Mouse (Mus musculus) frontal cortex, postnatal 14 days (tissue): ENCODE measurements at regions not wholly inside any gene's neighbourhood (a gene's known extent, or its start where the extent isn't known, plus 50 kb on each side); places are given as distances from the start of the nearest gene placed in this dataset.

Experiments used
- DNase-seq, 2 experiments: peaks; one replicate each; pipeline ENCODE4 v3.0.0; 2022; ENCODE audit warnings: low spot score in 2 of 2

DNA sequence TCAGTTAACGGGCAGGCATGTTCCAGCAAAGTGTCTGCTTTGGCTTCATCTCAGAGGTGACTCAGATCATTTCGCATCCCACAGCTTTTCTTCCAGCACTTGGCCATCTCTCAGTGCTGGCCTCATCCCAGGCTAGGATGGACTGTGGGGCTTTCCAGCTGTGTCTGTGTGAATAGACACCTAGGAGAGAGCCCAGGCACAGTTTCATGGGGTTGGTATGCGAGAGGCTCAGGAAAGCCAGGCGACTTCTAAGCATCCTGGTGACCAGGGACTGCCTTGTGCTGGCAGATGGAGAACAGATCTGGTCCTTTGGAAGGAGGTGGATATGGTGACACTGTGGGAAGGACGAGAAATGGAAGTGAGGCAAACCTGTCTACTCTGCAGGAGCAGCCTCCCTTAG lies 182.9 kb downstream of the Cd83 start:
- no peak for DNase-seq

DNA sequence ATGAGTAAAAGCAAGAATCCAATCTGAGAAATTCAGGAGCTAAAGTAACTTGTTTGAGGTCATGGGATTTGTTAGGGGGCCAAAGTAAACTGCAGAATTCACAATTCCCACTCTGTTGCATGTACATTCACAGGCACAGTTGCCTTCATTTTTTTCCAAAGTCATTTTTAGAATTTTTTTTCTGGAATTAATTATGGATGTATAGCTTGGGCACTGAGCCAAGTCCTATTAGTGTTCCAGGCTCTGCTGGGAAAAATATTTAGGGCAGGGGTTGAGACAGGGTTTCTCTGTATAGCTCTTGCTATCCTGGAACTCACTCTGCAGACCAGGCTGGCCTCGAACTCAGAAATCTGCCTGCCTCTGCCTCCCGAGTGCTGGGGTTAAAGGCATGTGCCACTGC lies 188.3 kb downstream of the Cd83 start:
- no peak for DNase-seq

GRCm38 (mm10) chr13:43975281-43975680 lies 190.7 kb downstream of the Cd83 start:
- DNase-seq, result no peak

DNA sequence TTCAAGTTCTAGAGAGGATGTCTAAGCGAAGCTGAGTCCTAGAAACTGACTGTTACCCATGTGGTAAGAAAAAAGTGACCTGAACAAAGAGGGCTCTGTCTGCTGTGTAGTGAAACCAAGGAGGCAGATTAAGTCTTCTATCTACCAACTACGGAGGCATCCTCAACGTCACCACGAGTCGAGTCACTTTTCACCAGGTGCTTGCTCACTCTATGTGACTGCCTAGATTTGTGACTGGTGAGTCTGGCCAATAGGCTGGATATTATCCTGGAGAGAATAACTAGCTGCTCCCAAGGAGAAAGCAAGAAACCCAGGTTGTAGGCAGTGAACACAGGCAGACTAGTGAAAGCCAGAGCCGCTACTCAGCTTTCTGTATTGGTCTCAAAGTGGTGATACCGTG lies 191.2 kb downstream of the Cd83 start:
- DNase-seq, result no peak

GRCm38 (mm10) chr13:43976676-43977075 lies 192.1 kb downstream of the Cd83 start:
- no peak for DNase-seq

DNA sequence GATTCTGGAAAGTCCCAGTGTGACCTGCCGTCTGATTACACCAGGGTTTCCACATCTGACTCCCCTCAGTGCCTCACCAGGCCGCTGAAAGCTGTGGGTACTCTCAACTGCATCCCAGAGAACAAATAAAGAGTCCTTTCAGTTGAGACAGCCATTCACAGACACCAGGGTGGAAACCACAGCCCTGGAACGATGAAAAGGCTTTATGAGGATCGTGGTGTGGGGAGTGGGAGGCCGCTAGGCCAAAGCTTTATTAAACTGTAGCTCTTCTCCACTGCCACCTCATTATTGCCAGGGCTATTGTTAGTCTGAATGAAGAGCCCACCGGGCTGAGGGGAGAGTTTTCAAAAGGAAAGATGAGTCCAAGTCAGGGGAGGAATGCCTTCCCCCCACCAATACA lies 202.8 kb downstream of the Cd83 start:
- no peak for DNase-seq

GRCm38 (mm10) chr13:43988421-43988820 lies 203.8 kb downstream of the Cd83 start:
- DNase-seq, result no peak

GRCm38 (mm10) chr13:43990281-43991101 lies 205.9 kb downstream of the Cd83 start:
- DNase-seq, result peak; percentile 37 to 39

DNA sequence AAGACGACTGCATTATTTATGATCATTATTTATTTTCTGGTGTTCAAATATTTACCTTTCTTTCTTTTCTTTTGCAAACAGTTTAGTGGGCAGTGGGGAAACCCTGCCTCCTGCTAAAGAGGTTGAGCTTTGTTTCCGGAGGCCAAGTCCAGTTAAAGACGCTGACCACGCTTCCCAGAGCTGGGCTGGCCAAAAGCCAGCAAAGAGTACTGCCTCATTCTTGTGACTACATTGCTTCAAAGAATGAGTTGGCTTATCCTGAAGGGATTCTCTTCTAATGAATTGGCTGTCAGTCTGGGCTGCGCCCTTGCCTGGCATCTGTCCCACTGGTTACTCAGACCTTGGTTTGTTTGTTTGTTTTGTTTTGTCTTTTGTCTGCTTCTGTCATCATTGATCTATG lies 207.2 kb downstream of the Cd83 start:
- DNase-seq, result peak in 1 of 2 experiments; percentile 27

GRCm38 (mm10) chr13:43992968-43993367 lies 208.4 kb downstream of the Cd83 start:
- DNase-seq, result no peak

- DNase-seq, result no peak
These were observed 209.8 kb downstream of the Cd83 start for GRCm38 (mm10) chr13:43994361-43994760.

DNA sequence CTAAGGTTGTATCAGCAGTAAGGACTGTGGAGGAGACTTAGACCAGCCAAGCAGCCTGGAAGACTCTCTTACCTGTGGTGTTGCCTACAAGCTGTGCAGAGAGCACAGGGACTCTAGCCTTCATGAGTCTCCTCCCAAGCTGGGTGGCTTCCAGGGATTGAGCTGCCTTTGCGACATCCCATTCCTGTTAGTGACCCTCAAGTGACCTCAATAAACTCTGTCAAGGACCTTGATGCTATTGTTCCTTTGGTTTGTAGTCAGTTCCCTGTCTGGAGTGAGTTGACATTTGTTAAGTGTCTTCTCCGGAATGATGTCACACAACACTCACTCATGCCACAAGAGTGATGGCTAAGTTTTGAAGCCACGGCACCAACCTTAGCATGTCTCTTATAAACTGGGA lies 211.0 kb downstream of the Cd83 start:
- no peak for DNase-seq

DNA sequence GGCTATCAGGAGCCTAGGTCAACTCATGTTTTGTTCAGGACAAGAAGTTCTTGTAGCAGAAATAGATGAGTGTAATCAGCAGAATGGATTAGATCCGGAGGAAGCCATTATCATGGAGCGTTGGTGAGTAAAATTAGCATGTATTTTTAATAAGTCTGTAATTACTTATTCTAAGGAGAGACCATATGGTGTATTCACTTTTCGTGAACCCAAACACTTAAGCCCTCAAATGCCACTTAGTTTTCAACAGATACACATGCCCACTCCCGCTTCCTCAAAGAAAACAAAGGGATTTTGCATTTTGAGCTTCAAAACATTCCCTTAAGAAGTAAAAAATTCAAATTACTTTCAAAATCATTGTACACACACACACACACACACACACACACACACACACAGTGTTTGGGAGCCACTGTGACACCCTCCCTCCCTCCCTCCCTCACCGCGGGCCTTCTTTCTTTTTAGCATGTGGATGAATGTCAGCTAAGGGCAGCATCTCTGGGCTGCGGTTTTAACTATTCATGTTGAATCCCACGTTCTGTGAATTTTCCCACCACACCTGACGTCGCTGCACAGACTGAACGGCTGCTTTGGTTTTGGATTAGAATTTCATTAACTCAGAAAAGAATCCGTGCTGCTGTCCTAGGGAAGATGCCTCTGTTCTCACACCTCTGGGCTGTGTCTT lies 217.4 kb downstream of the Cd83 start:
- no peak for DNase-seq

DNA sequence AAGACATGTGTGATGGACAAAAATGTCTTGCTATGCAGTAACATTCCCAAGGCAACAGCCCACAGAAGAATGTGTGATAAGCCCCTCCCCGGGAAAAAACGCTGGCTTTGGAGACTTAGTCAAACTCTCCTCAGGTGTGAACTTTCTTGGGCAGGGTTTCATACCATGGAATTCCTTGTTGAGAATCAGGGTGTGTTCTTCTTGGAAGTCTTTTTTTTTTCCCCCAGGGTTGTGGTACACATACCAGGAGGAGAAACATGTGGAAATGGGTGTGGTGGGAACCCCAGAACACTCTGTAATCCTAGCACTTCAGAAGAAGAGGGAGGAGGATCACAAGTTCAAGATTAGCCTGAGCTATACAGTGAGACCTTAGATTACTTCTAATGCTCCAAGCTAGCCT lies 228.3 kb downstream of the Cd83 start:
- DNase-seq, result no peak

DNA sequence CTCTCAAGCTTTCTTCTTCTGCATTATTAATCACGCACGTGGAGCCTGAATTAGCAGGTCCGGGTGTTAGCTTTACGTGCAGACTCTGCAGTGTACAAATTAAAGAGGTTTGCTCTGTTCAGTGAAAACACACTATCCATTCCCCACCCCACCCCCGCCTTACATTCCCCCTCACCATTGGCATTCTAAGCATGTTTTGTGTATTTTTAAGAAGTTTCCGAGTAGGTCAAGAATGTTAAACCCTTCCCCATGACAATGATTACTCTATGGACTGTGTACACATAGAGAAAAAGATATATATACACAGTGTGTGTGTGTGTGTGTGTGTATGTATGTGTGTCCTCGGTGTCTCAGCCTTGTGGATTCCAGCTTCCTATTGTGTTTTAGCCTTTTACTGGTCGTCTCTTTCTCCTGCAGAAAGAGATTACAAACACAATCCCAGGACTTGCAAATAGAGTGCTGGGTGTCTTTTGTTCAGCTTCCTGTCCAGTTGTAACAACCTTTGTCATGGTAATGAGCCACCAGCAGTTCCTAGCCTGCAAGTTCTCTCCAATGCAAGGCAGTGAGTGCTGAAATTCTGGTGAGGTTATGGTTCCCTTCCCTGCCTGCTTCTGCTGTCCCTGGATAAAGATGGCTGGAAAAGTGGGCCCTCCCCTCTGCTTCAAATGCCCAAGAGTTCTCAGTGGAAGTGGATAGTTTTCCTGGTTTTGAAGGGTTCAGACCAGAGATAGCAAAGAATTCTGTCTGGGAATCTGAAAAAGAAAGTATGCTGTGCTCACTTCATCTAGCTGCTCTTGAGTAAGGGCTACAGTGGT lies 234.1 kb downstream of the Cd83 start:
- no peak for DNase-seq

DNA sequence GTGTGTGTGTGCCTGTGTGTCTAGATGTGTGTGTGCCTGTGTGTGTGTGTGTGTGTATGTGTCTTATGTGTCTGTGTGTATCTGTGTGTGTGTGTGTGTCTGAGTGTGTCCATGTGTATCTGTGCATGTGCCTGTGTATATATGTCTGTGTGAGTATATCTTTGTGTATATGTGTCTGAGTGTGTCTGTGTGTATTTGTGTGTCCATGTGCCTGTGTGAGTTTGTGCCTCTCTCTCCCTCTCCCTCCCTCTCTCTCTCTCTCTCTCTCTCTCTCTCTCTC lies 234.7 kb downstream of the Cd83 start:
- no peak for DNase-seq

DNA sequence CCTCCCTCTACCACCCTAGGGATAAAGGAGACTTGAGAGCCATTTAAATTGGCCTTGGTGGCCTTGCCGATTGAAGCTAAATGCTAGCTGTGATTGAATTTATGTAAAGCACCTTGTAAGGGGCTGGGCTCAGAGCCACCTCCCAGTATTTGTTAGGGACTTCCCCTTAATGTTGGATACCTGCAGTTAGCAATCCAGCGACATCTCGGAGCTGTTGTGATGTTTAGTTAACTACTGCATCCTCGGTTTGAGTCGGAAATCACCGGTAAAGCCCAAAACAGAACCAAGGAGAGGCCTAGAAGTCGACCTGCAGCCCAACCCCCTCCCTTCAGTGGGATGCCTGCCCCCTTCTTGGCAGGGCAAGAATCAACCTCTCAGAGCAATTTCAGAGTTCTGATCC lies 236.3 kb downstream of the Cd83 start:
- no peak for DNase-seq

GRCm38 (mm10) chr13:44022106-44022505 lies 237.5 kb downstream of the Cd83 start:
- no peak for DNase-seq

DNA sequence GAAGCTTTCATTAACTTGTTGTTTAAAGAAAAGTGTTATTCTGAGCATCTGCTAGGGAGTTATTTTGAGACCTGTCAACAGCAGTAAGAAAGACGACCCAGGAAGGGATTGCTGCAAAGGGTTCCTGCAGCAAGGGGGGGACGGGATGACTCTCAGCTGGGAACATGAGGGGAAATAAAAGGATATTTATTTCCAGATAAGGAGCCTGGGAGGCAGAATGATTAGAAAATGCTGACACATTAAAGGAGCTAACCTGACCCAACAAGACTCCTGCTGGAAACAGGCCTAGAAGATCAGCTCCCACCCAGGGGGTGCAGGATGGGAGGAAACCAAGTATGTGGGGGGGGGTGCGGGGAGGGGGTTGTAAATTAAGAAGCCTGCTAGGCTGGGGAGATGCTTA lies 240.0 kb downstream of the Cd83 start:
- DNase-seq, result no peak

DNA sequence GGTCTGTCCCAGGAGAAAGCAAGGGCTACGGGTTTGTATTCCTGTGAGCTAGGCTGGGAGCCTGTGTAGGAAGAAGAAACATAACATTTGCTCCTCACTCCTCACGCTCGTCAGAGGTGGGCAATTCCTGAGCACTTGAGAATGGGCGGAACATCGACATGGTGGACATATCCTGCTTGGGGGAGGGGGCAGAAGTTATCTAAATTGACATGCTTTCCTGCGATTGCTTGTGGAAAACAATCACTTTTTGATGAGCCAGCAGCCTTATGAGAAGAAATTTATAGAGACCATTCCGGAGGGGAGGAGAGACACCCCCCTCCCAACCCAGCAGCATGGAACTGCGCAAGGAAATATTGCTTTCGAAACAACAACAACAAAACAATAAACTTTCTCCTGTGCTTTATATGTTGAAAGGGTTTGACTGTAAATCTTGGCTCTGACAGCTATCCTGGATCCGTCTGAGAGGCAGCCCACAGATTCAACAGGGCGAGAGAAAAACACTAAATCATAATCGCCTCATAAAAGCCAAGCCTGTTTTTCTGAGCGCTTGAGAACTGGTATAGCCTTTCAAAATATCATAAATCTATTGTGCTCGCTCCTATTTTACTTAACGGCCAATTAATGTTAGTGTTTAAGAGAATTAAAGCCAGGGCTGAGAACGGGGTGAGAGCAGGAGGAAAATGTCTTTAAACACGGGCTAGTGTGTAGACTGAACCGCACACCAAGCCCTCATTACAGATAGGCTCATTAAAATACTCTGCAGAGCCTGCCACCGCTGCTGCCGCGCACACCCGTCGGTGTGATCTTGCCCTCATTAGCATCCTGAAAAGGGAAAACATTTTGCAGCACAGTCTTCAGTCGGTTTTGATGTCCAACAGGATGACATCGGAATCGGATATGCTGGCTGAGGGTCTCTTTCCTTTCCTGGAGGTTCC lies 242.0 kb downstream of the Cd83 start:
- DNase-seq, result no peak

- DNase-seq, result no peak
These were observed 243.5 kb downstream of the Cd83 start for GRCm38 (mm10) chr13:44028081-44028480.

GRCm38 (mm10) chr13:44030590-44030989 lies 246.0 kb downstream of the Cd83 start:
- peak in 1 of 2 experiments; percentile 21 for DNase-seq
